Mouse (Mus musculus): Measurements from ENCODE around the gene Cd320. TPM values are rescaled to one million over a fixed set of nuclear protein-coding genes. Genes with fewer than 3 reads are reported as not detected.
"Not testable (repeated sequence)": the region's sequence is repeated elsewhere in the genome, so short reads cannot be mapped to it uniquely, and the experiment has no call there.

The Cd320 gene
- polyA plus RNA-seq, 1 experiment: 21.6 TPM

DNA sequence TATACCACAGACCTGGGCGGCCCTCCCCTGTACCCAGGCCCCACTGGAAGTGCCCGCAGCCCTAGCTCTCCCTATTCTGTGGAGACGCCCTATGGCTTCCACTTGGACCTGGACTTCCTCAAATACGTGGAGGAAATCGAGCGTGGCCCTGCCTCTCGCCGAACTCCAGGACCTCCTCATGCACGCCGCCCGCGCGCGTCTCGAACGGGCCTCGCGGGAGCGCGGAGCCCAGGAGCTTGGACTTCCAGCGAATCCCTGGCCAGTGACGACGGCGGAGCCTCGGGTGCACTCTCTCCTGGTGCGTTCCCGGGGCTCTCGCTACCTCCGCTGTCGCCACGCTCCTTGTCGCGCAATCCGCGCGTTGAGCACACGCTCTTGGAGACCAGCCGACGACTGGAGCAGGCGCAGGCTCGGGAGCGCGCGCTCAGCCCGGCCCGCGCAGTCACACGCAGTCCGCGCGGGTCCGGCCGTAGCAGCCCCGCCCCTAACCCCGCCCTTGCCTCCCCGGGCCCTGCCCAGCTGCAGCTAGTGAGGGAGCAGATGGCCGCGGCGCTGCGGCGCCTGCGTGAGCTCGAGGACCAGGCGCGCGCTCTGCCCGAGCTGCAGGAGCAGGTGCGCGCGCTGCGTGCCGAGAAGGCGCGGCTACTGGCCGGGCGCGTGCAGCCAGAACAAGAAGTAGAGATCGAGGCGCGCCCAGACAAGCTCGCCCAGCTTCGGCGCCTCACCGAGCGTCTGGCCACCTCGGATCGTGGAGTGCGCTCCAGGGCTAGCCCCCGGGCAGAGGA, 25.5 kb upstream of the Cd320 start:
- peaks cover 9% of the 10 kb centered on the region for H3K4me1 ChIP-seq (ENCODE audit: control insufficient read depth, insufficient read depth, insufficient read length, low read length)
- peak overlapping the region; percentile 66 for H3K4me3 ChIP-seq (ENCODE audit: insufficient read depth, low read depth, low read length)
- peak overlapping the region; percentile 91 for H3K27ac ChIP-seq (replicated peaks; ENCODE audit: low read depth, low read length)

DNA sequence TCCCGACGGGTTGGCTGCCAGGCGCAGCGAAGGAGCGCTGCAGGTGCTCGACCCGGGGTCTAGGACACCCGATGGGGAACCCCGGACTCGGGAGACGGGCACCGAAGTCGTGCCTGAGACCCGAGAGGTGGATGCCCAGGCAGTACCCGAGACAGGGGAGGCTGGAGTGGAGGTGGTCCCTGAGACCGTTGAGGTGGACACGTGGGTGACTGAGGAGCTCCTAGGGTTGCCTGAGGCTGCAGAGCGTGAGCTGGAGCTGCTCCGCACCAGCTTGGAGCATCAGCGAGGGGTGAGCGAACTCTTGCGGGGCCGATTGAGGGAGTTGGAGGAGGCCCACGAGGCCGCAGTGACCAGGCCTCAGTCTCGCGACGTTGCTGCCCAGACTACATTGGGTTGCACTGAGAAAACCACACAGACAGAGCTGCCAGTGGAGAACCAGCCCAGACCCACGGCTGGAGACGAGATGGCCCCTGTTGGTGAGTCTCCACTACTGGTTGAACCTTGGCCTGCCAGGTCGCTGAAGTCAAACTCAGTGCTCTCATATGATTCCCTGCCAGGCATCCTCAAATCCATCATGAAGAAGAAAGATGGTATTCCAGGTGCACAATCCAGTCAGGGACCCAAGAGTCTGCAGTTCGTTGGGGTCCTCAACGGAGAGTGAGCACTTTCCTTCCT, 24.8 kb upstream of the Cd320 start:
- H3K27ac ChIP-seq (replicated peaks; ENCODE audit: low read depth, low read length): peak overlapping the region; percentile 27; the same call in 1 of the 2 replicates
- peaks cover 9% of the 10 kb centered on the region for H3K4me1 ChIP-seq (ENCODE audit: control insufficient read depth, insufficient read depth, insufficient read length, low read length)

GRCm38 (mm10) chr17:33822436-33822959, 20.4 kb upstream of the Cd320 start:
- no peak overlapping the region for H3K27ac ChIP-seq (replicated peaks; ENCODE audit: low read depth, low read length)
- H3K4me1 ChIP-seq (ENCODE audit: control insufficient read depth, insufficient read depth, insufficient read length, low read length): peaks cover 13% of the 10 kb centered on the region
- H3K4me3 ChIP-seq (ENCODE audit: insufficient read depth, low read depth, low read length): no peak overlapping the region

More for the DNA sequence above, 24.8 kb upstream of the Cd320 start:
- H3K4me3 ChIP-seq (ENCODE audit: insufficient read depth, low read depth, low read length): peak overlapping the region; percentile 64

GRCm38 (mm10) chr17:33823171-33823570, 19.7 kb upstream of the Cd320 start:
- not testable (repeated sequence) for H3K4me1 ChIP-seq (ENCODE audit: control insufficient read depth, insufficient read depth, insufficient read length, low read length); H3K27ac ChIP-seq (replicated peaks; ENCODE audit: low read depth, low read length)
- H3K4me3 ChIP-seq (ENCODE audit: insufficient read depth, low read depth, low read length): peak overlapping the region; percentile 85

DNA sequence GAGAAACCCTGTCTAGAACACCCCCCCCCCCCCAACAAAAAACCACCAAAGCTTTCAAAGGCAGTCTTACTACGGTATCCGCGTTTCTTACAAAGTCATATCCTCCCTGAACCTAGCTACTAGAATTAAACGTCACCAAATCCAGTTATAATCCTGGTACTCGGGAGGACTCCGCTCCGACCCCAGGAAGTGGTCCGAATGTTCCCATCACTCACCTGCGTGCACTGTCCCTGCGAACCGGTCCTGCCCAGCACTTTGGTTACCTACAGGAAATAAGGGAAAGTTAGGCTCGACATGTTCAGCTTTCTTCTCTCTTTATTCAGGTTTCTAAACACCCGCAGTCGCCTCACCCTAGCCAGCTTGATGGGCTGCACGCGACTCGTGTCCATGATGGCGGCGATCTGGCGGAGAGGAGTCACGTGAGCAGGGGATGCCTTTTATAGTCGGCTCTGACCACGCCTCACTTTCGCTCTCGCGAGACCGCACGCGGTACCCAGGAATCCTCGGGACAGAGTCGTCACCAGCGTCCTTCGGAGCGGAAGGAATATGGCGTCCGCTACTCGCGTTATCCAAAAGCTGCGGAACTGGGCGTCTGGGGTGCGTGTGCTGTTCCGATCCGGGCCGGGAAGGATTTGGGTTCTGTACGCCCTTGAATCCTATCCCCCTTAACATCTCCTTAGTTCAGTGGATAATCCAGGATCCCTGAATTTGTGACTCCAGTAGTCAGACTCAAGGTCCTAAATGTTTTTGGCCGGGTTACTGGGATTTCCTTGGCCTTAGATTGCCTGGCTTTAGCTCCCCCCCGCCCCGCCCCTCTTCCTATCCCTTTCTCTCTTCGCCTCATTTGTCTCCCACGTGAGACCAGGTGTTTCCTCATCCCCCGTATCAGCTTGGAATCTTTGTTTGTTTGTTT, 18.6 kb upstream of the Cd320 start, which contains the start of the genes Rps28 and Ndufa7:
Gene Rps28 (minus strand): TSS at position 479 of the 913 bp plus-strand sequence.
Gene Ndufa7 (plus strand): TSS at position 489 of the 913 bp plus-strand sequence.
- peaks cover 11% of the 10 kb centered on the region for H3K4me1 ChIP-seq (ENCODE audit: control insufficient read depth, insufficient read depth, insufficient read length, low read length)
- H3K4me3 ChIP-seq (ENCODE audit: insufficient read depth, low read depth, low read length): peak within 1 kb of the TSS; percentile 85
- H3K27ac ChIP-seq (replicated peaks; ENCODE audit: low read depth, low read length): peak within 1 kb of the TSS; percentile 98

DNA sequence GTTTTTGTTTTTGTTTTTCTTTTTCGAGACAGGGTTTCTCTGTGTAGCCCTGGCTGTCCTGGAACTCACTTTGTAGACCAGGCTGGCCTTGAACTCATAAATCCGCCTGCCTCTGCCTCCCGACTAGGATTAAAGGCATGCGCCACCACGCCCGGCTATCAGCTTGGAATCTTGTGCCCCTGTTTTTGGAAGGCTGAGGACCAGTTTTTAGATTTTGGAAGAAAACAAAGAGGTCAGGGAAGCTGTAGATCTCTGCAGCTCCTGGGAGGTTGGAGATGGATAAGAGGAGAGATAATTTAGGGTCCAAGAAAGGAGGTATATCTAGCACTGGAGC, 17.9 kb upstream of the Cd320 start:
- Histone ChIP-seq H3K4me1 (ENCODE audit: control insufficient read depth, insufficient read depth, insufficient read length, low read length) (peaks cover 15% of the 10 kb centered on the region), H3K4me3 (ENCODE audit: insufficient read depth, low read depth, low read length) (peak overlapping the region; percentile 80), H3K27ac (replicated peaks; ENCODE audit: low read depth, low read length) (peak overlapping the region; percentile 98)

- H3K4me3 ChIP-seq (ENCODE audit: insufficient read depth, low read depth, low read length): no peak overlapping the region; the same call in 1 of the 2 replicates
- no peak overlapping the region for H3K27ac ChIP-seq (replicated peaks; ENCODE audit: low read depth, low read length)
- H3K4me1 ChIP-seq (ENCODE audit: control insufficient read depth, insufficient read depth, insufficient read length, low read length): peaks cover 15% of the 10 kb centered on the region
These were observed 17.4 kb upstream of the Cd320 start for GRCm38 (mm10) chr17:33825462-33825861.

- H3K4me1 ChIP-seq (ENCODE audit: control insufficient read depth, insufficient read depth, insufficient read length, low read length): peaks cover 15% of the 10 kb centered on the region
- H3K4me3 ChIP-seq (ENCODE audit: insufficient read depth, low read depth, low read length): no peak overlapping the region
- H3K27ac ChIP-seq (replicated peaks; ENCODE audit: low read depth, low read length): no peak overlapping the region
These were observed 16.0 kb upstream of the Cd320 start for GRCm38 (mm10) chr17:33826850-33827249.

DNA sequence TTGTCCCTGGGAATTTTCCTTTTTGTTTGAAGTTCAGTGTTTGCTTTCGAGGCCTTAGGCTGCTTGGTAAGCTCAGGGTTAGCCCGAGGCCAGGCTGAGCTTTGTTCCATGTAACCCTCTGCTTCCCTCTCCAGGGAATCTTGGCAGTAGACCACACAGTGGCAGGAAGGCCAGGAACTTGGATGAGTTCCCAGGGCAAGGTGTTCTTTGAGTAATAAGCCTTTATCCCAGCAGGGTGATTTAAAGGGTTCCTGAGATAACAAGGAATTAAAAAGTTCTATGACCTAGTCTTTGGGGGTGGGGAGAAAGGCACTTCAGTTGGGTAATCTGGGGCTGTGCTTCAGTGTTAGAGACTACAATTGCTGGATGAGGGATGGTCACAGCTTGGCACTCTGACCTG, 14.0 kb upstream of the Cd320 start:
- Histone ChIP-seq H3K27ac (replicated peaks; ENCODE audit: low read depth, low read length) (peak overlapping the region; percentile 73), H3K4me3 (ENCODE audit: insufficient read depth, low read depth, low read length) (no peak overlapping the region), H3K4me1 (ENCODE audit: control insufficient read depth, insufficient read depth, insufficient read length, low read length) (peaks cover 12% of the 10 kb centered on the region)

GRCm38 (mm10) chr17:33829561-33829960, 13.3 kb upstream of the Cd320 start:
- Histone ChIP-seq H3K4me3 (ENCODE audit: insufficient read depth, low read depth, low read length) (no peak overlapping the region), H3K27ac (replicated peaks; ENCODE audit: low read depth, low read length) (peak overlapping the region; percentile 73), H3K4me1 (ENCODE audit: control insufficient read depth, insufficient read depth, insufficient read length, low read length) (peaks cover 12% of the 10 kb centered on the region)

DNA sequence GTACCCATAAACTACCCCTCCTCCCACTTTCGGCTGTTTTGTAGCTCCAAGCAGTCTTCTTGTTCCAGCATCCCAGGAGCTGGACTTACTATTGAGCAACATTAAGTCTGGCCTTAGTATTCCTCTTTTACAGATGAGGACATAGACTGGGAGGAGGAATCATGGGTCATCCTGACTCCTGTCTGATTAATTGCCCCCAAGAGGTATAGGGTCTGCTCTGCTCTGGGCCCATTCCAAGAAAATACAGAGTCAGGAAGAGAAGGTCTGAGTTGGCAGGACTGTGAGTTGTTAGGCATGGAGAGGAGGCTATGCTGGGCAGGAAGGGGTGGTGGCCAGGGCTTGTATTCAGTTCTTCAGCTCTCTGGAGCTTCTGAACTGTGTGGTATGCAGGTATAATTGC, 1.3 kb downstream of the Cd320 start:
- H3K4me1 ChIP-seq (ENCODE audit: control insufficient read depth, insufficient read depth, insufficient read length, low read length): no peaks in the 10 kb centered on the region; the same call in 1 of the 2 replicates
- H3K27ac ChIP-seq (replicated peaks; ENCODE audit: low read depth, low read length): no peak overlapping the region
- no peak overlapping the region for H3K4me3 ChIP-seq (ENCODE audit: insufficient read depth, low read depth, low read length)

GRCm38 (mm10) chr17:33848139-33848538, 5.2 kb downstream of the Cd320 start:
- Histone ChIP-seq H3K27ac (replicated peaks; ENCODE audit: low read depth, low read length) (no peak overlapping the region), H3K4me3 (ENCODE audit: insufficient read depth, low read depth, low read length) (no peak overlapping the region), H3K4me1 (ENCODE audit: control insufficient read depth, insufficient read depth, insufficient read length, low read length) (no peaks in the 10 kb centered on the region; the same call in 1 of the 2 replicates)

DNA sequence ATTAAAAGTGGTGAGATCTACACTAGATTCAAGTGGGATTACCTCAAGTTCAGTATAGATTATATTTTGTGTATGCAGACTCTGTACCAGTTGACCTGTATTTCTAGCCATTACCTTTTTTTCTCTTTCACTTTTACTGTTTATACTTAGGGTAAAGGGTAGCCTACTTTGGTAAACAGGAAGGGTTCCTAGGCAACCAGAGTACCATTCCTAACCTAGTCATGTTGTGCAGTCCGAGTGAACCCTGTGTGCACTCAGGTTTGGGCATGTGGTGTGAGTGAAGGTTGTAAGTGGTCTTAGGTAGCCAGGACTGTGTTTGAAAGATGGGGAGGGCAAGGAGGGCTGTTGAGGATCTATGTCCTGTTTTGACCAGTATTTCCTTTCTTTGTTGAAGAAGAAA, 8.4 kb downstream of the Cd320 start:
- H3K4me1 ChIP-seq (ENCODE audit: control insufficient read depth, insufficient read depth, insufficient read length, low read length): no peaks in the 10 kb centered on the region

GRCm38 (mm10) chr17:33857816-33858215, 14.9 kb downstream of the Cd320 start:
- Histone ChIP-seq H3K4me3 (ENCODE audit: insufficient read depth, low read depth, low read length) (no peak overlapping the region), H3K27ac (replicated peaks; ENCODE audit: low read depth, low read length) (no peak overlapping the region), H3K4me1 (ENCODE audit: control insufficient read depth, insufficient read depth, insufficient read length, low read length) (no peaks in the 10 kb centered on the region)

More for the DNA sequence above, 8.4 kb downstream of the Cd320 start:
- no peak overlapping the region for H3K4me3 ChIP-seq (ENCODE audit: insufficient read depth, low read depth, low read length)
- H3K27ac ChIP-seq (replicated peaks; ENCODE audit: low read depth, low read length): no peak overlapping the region

All from brown adipose tissue, adult 24 weeks (tissue).